Mouse (Mus musculus): ENCODE results near the gene Cutc.

Cutc gene

GRCm38 (mm10) chr19:43792537-43792936 lies 39.7 kb downstream of the Cutc start:
- in situ Hi-C loops (cut with MboI; ENCODE audit: low sequenced_read_pairs) = no loop called here

- in situ Hi-C loops (cut with MboI; ENCODE audit: low sequenced_read_pairs) = no loop called here
These were observed 41.2 kb downstream of the Cutc start for GRCm38 (mm10) chr19:43793951-43794350.

GRCm38 (mm10) chr19:43795511-43795910 lies 42.7 kb downstream of the Cutc start:
- in situ Hi-C loops (cut with MboI; ENCODE audit: low sequenced_read_pairs) = no loop called here

GRCm38 (mm10) chr19:43797216-43797615 lies 44.4 kb downstream of the Cutc start:
- in situ Hi-C loops (cut with MboI; ENCODE audit: low sequenced_read_pairs) = no loop called here

- in situ Hi-C loops (cut with MboI; ENCODE audit: low sequenced_read_pairs) = no loop called here
These were observed 48.7 kb downstream of the Cutc start for GRCm38 (mm10) chr19:43801427-43802051.

GRCm38 (mm10) chr19:43803866-43804265 lies 51.1 kb downstream of the Cutc start:
- in situ Hi-C loops (cut with MboI; ENCODE audit: low sequenced_read_pairs) = no loop called here

GRCm38 (mm10) chr19:43809331-43809730 lies 56.5 kb downstream of the Cutc start:
- in situ Hi-C loops (cut with MboI; ENCODE audit: low sequenced_read_pairs) = no loop called here

GRCm38 (mm10) chr19:43811419-43811818 lies 58.6 kb downstream of the Cutc start:
- in situ Hi-C loops (cut with MboI; ENCODE audit: low sequenced_read_pairs) = no loop called here

GRCm38 (mm10) chr19:43813315-43813714 lies 60.5 kb downstream of the Cutc start:
- in situ Hi-C loops (cut with MboI; ENCODE audit: low sequenced_read_pairs) = no loop called here

- in situ Hi-C loops (cut with MboI; ENCODE audit: low sequenced_read_pairs) = no loop called here
These were observed 63.0 kb downstream of the Cutc start for GRCm38 (mm10) chr19:43815661-43816414.
